Mouse (Mus musculus) spleen, postnatal 0 days (tissue): Measurements from ENCODE around the gene Gm7073. TPM values are rescaled to one million over a fixed set of nuclear protein-coding genes. Genes with fewer than 3 reads are reported as not detected.

Experiments
- microRNA counts: library from miRNA; unstranded; fragments of <30 nt; microRNA quantifications from one replicate; lab custom pipeline; 2015
- polyA plus RNA-seq: library from polyadenylated mRNA; unstranded; fragments of >200 nt; fragmentation: Nextera tagmentation; extraction: Ambion mirVana; gene quantifications from 2 replicates; pipeline ENCODE4 v1.2.1, GENCODE M21; 2015

The Gm7073 gene
- polyA plus RNA-seq, result not detected in 2 replicates

DNA sequence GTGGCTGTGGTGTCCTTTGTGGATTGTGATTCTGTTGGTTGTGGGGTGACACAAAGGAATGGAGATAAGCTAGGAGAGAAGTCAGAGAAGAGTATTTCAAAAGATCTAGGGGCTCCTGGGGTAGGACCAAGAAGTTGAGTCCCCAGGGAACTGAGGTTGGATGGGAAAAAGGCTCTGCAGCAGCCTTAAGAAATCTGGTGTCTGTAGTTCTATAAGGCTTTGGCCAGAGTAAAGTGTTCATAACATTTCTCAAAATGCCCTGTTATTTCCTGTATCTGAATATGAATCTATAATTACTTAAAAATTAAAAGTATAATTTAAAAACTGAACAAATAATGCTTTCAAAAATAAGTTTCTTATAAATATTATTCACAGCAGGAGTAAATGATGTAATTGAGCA is at the start of gene Gm7073:
Gene Gm7073 (minus strand): TSS at position 101 of the 400 bp plus-strand sequence.

MicroRNA genes within 50 kb of the gene (microRNA counts, 519-probe panel; counts per million panel counts)
- microRNA mmu-miR-505 (lab: Ali Mortazavi, UCI), result 88.3 counts per million

Other genes with a start within 250 kb of the Gm7073 start
- 6.2 and 6.6 TPM in 2 replicates for gene Atp11c, start 53.4 kb upstream of the Gm7073 start, polyA plus RNA-seq